ENCODE assay signal across 30 mouse cellular contexts in genomic region chr13:48350955-48351354, GRCm38 (mm10).
DNase-seq lines count a peak whose midpoint lies in the region; ATAC-seq and TF ChIP-seq lines count a peak whose summit lies in the region.
"Had no signal": no experiment of that assay in that cellular context is flagged by ENCODE, and none has a peak within 500 bp of the region (broad histone marks: within the 10 kb centered on the region; RNA-seq: fewer than 3 reads in every experiment).

No protein-coding gene starts in this region.

- intact Hi-C loops in heart, postnatal 25 days (cut with DNase I): no loop called here

- ATAC-seq in heart, embryonic 11.5 days (replicated peaks; ENCODE audit: insufficient number of reproducible peaks, low FRiP score, low TSS enrichment): no peak
- ATAC-seq in midbrain, embryonic 12.5 days (ENCODE audit: low FRiP score, low read depth): no peak
- ATAC-seq in midbrain, postnatal 0 days (ENCODE audit: low FRiP score): no peak
- no peak for ATAC-seq in cerebellum, adult (ENCODE audit: insufficient number of reproducible peaks, low FRiP score, low TSS enrichment)
- ATAC-seq: CD4-positive, CD25-positive, alpha-beta regulatory T cell, adult 4 months; intestine, embryonic 16.5 days; liver, embryonic 12.5 days; liver, postnatal 0 days; lung, postnatal 0 days had no signal

- H3K4me1 ChIP-seq in heart, embryonic 11.5 days (ENCODE audit: control insufficient read depth, insufficient read depth, low read length): no peaks in the 10 kb centered on the region
- H3K4me1 ChIP-seq in midbrain, embryonic 12.5 days: peaks cover 17% of the 10 kb centered on the region
- 0 out of 2 replicates have a peak, but pooled peaks cover 2% of the 10 kb centered on the region for H3K4me1 ChIP-seq in midbrain, postnatal 0 days (ENCODE audit: insufficient read depth, low read length)
- H3K4me1 ChIP-seq: embryonic facial prominence, embryonic 12.5 days; heart, embryonic 15.5 days; liver, embryonic 12.5 days; neural tube, embryonic 15.5 days had no signal

- DNase-seq in heart, postnatal 25 days (ENCODE audit: low spot score): no peak
- DNase-seq in MN1 (ENCODE audit: low spot score): peak; percentile 28
- DNase-seq in midbrain, postnatal 0 days (ENCODE audit: low spot score): no peak
- DNase-seq in lung, postnatal 10 days: no peak
- DNase-seq: adrenal gland, adult 2 months; adrenal gland, postnatal 36 days; cerebellum, adult 9-11 months; embryo, embryonic 11 days; gastrocnemius, postnatal 25 days; heart, adult 2 months; heart, postnatal 4 days; kidney, adult 8-10 months; kidney, postnatal 4 days; layer of hippocampus, postnatal 36 days; left cerebral cortex, postnatal 4 days; liver, postnatal 0 days; thymus, adult 2 months; thymus, postnatal 36 days had no signal

- H3K27me3 ChIP-seq in heart, embryonic 11.5 days (ENCODE audit: control insufficient read depth, insufficient read depth, low read length): no peaks in the 10 kb centered on the region
- H3K27me3 ChIP-seq in midbrain, embryonic 12.5 days: peaks cover 12% of the 10 kb centered on the region; the same call in 1 of the 2 replicates
- H3K27me3 ChIP-seq in midbrain, postnatal 0 days (ENCODE audit: insufficient read depth, low read length): no peaks in the 10 kb centered on the region
- H3K27me3 ChIP-seq: embryonic facial prominence, embryonic 12.5 days; heart, embryonic 15.5 days; hindbrain, embryonic 13.5 days; liver, embryonic 12.5 days; neural tube, embryonic 15.5 days had no signal

- 0 out of 2 replicates have a peak, but pooled peaks have one; percentile 9 for TF ChIP-seq CTCF in midbrain, postnatal 0 days (IDR thresholded peaks at IDR 0.05)

- H3K36me3 ChIP-seq in heart, embryonic 11.5 days (ENCODE audit: control insufficient read depth, insufficient read depth, low read length): no peaks in the 10 kb centered on the region
- no peaks in the 10 kb centered on the region for H3K36me3 ChIP-seq in midbrain, embryonic 12.5 days
- no peaks in the 10 kb centered on the region for H3K36me3 ChIP-seq in midbrain, postnatal 0 days (ENCODE audit: insufficient read depth, low read length)
- H3K36me3 ChIP-seq: embryonic facial prominence, embryonic 12.5 days; heart, embryonic 15.5 days; hindbrain, embryonic 13.5 days; liver, embryonic 12.5 days; neural tube, embryonic 15.5 days had no signal

- H3K9me3 ChIP-seq in heart, embryonic 11.5 days (replicated peaks; ENCODE audit: control insufficient read depth, low read length): no peaks in the 10 kb centered on the region
- no peaks in the 10 kb centered on the region for H3K9me3 ChIP-seq in midbrain, embryonic 12.5 days
- no peaks in the 10 kb centered on the region for H3K9me3 ChIP-seq in midbrain, postnatal 0 days (ENCODE audit: low read length)
- H3K9me3 ChIP-seq: embryonic facial prominence, embryonic 12.5 days; heart, embryonic 15.5 days; hindbrain, embryonic 13.5 days; liver, embryonic 12.5 days; neural tube, embryonic 15.5 days had no signal

- no peak overlapping the region for H3K4me3 ChIP-seq in heart, embryonic 11.5 days (ENCODE audit: low read depth, low read length)
- H3K4me3 ChIP-seq in midbrain, embryonic 12.5 days: no peak overlapping the region
- no peak overlapping the region for H3K4me3 ChIP-seq in midbrain, postnatal 0 days (ENCODE audit: low read depth, low read length)
- H3K4me3 ChIP-seq: embryonic facial prominence, embryonic 12.5 days; heart, adult 2 months; heart, embryonic 15.5 days; hindbrain, embryonic 13.5 days; liver, embryonic 12.5 days; neural tube, embryonic 15.5 days had no signal

- no peak overlapping the region for H3K27ac ChIP-seq in heart, embryonic 11.5 days (ENCODE audit: low read depth, low read length)
- H3K27ac ChIP-seq in midbrain, embryonic 12.5 days (replicated peaks): no peak overlapping the region
- no peak overlapping the region for H3K27ac ChIP-seq in midbrain, postnatal 0 days (ENCODE audit: low read depth, low read length)
- H3K27ac ChIP-seq: embryonic facial prominence, embryonic 12.5 days; heart, adult 2 months; heart, embryonic 15.5 days; kidney, postnatal 0 days; liver, embryonic 12.5 days had no signal

- H3K9ac ChIP-seq in heart, embryonic 11.5 days (ENCODE audit: low read depth, low read length): no peak overlapping the region
- no peak overlapping the region for H3K9ac ChIP-seq in midbrain, embryonic 12.5 days (replicated peaks)
- H3K9ac ChIP-seq in midbrain, postnatal 0 days (replicated peaks; ENCODE audit: low read length, poor library complexity, severe bottlenecking): no peak overlapping the region
- H3K9ac ChIP-seq: embryonic facial prominence, embryonic 12.5 days; heart, embryonic 15.5 days; hindbrain, embryonic 13.5 days; liver, embryonic 12.5 days; liver, postnatal 0 days; neural tube, embryonic 15.5 days had no signal

- peak overlapping the region; percentile 33; the same call in 1 of the 2 replicates for H3K4me2 ChIP-seq in heart, embryonic 11.5 days
- H3K4me2 ChIP-seq in midbrain, embryonic 12.5 days (replicated peaks): peak overlapping the region; percentile 14
- H3K4me2 ChIP-seq in midbrain, postnatal 0 days (ENCODE audit: low read depth, low read length, poor library complexity, severe bottlenecking): no peak overlapping the region
- H3K4me2 ChIP-seq: embryonic facial prominence, embryonic 12.5 days; heart, embryonic 15.5 days; hindbrain, embryonic 13.5 days; liver, embryonic 12.5 days; neural tube, embryonic 15.5 days had no signal

- 25% methylated on average over 11 of the region's 11 CpGs for WGBS in heart, embryonic 11.5 days (ENCODE audit: insufficient replicate concordance)
- 29% methylated on average over 11 of the region's 11 CpGs for WGBS in midbrain, embryonic 12.5 days
- WGBS in midbrain, postnatal 0 days: 21% methylated on average over 11 of the region's 11 CpGs
